Mouse (Mus musculus) kidney, adult 9 months (tissue): ENCODE measurements around the gene Ppp1r12b.
"Not testable (repeated sequence)": the region's sequence is repeated elsewhere in the genome, so short reads cannot be mapped to it uniquely, and the experiment has no call there.

Experiments
- DNase-seq: peaks from one replicate; pipeline ENCODE4 v3.0.0; 2022

The Ppp1r12b gene

GRCm38 (mm10) chr1:134847851-134848250, 107.9 kb downstream of the Ppp1r12b start:
- DNase-seq, result no peak

- DNase-seq, result no peak
Measured at GRCm38 (mm10) chr1:134846295-134846988, 109.3 kb downstream of the Ppp1r12b start.

DNA sequence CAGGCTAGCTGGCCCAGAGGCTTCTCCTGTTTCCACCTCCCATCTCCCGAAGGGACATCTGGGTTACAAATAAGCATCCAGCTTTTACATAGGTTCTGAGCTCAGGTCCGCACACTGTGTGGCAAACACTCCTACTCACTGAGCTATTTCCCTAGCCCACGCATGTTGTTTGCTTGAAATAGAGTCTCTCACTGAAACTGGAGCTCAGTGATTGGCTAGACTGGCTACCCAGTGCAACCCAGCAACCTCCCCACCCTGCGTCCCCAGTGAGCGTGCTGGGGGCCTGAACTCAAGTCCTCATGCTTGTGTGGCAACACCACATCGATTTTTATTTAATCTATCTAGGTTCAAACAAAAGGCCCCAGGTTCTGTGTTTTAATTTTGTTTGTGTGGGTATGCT, 112.4 kb downstream of the Ppp1r12b start:
- DNase-seq, result no peak

DNA sequence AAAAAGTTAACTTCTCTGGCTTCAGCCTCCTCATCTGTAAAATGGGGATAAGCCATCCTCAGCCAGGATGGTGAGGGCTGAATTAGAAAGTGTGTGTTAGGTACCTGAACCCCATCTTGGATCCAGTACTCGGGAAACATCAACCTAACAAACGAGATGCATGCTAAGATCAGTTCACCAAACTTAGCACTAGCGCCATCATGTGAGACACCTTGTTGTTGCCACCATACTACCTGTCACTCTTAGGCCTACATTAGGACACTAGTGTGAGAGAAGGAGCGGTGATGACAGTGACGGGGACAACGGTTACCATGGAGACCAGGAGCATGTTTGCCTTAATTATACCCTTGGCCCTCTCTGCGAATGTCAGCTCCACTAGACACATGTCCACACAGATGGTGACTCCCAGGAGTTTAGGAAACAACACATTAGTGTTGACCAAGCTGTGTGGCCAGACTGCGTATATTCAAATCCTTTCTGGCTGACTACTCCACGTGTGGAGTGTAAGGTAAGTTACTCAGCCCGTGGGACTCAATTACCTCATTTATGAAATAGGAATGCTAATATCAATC, 118.7 kb downstream of the Ppp1r12b start:
- DNase-seq, result no peak

GRCm38 (mm10) chr1:134830881-134831280, 124.9 kb downstream of the Ppp1r12b start:
- DNase-seq, result not testable (repeated sequence)

DNA sequence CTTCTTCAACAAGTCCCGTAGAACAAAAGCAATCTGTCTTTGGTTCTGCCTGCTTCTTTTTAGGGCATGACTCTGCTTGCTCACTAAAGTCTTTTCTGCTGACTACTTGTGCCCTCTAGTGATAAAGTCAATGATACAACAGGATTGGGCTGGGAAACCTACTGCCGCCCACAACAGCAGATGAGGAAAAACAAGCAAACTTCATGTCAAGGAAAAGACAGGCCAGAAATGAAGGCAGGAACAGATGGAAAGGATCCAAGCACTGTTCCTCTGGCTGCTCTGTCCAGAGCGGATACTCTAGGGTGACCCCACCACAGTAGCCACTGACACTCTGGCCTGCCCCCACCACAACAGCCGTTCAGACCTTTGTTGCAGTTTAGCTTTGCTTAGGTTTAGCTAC, 126.1 kb downstream of the Ppp1r12b start:
- DNase-seq, result peak; percentile 50

- no peak for DNase-seq
Measured at GRCm38 (mm10) chr1:134824896-134825295, 130.8 kb downstream of the Ppp1r12b start.

DNA sequence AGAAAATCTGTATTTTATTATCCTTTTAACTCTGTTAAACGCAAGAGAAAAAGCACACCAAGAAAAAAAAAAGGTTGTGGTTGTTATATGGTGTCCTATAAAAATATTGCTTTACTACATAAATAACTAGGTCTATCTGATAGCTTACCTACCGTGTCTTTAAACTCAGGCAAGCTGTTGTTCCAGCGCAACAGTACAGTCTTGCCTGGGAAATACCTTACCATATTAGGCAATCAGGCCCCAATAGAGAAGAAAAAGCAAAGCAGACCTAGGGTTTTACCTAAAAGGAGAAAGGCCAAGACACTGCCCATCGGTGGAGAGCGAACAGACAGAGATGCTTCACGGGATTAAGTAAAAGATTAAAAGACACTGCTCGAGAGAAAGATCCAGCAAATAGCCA, 131.9 kb downstream of the Ppp1r12b start:
- no peak for DNase-seq

- no peak for DNase-seq
Measured at GRCm38 (mm10) chr1:134823323-134823722, 132.4 kb downstream of the Ppp1r12b start.

- no peak for DNase-seq
Measured at GRCm38 (mm10) chr1:134820882-134821281, 134.9 kb downstream of the Ppp1r12b start.

DNA sequence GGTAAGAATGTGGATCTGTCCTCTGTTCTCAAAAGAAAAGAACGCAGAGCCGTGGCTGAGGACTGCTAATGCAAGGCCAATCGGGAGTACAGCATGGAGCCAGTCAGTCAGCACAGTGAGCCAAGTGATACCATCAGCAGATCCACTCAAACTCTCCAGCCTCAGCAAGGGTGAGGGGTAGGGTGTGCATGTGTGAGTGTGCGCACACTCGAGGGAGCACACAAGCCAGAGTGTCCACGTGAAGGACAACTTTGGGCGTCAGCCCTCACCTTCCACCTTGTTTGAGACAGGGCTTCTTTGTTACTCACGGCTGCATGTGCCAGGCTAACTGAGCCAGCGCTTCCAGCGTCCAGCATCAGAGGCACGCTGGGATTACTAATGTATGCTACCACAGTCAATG, 136.5 kb downstream of the Ppp1r12b start:
- DNase-seq, result no peak

- DNase-seq, result no peak
Measured at GRCm38 (mm10) chr1:134818716-134819115, 137.0 kb downstream of the Ppp1r12b start.

GRCm38 (mm10) chr1:134817916-134818595, 137.7 kb downstream of the Ppp1r12b start:
- no peak for DNase-seq

GRCm38 (mm10) chr1:134817120-134817519, 138.6 kb downstream of the Ppp1r12b start:
- no peak for DNase-seq

DNA sequence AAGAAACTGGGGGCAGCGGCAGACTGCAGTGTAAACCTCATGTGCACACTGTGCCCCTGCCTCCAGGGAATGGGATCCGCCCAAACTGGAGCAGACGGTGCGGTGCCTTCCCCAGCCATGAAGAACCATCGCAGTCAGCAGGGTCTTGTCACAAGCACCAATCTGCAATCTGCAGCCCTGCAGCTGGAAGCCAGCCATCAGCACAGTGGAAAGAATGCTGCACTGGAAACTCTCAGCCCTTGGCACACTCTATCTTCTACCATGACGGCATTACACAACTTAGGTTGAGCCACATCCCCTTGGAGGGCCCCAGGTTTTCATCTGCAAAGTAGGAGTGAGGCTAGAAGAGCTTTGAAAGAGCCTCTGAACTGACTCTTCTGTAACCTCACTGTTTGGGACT, 139.1 kb downstream of the Ppp1r12b start:
- peak; percentile 53 for DNase-seq

DNA sequence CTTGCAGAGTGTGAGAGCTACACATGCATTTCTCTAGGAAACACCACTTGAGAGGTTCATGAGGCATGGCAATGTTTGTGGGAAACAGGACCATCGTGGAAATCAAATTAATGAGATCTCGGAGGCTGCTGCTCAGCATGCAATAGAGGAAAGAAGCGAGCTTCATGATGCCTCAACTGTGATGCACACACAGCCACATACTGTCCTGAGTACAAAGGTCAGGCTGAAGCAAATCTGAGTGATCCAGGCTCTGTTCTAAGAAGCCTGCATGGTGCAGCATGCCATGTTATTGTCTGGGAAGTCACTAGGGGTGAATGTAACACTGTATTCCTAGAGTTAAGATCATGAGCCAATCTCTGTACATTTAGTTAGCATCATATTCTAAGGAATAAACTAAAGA, 140.0 kb downstream of the Ppp1r12b start:
- DNase-seq, result no peak

DNA sequence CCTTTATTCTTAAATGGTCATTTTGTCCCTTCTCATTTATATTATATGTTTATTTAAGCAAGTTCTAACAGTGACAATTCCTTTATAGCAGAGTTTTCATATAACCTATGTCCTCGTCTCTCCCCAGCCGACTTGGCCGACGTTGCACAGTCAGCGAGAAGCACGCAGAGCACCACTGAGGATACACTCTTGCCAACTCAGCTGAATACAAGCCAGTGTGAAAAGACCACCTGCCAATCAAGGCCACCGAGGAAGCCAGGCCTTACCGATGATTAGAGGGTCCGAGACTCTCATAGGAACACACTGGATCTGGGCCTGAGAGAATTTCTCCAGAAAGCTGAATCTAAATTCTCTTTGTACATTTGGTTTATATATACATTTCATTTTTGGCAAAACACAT, 150.3 kb downstream of the Ppp1r12b start:
- DNase-seq, result no peak

DNA sequence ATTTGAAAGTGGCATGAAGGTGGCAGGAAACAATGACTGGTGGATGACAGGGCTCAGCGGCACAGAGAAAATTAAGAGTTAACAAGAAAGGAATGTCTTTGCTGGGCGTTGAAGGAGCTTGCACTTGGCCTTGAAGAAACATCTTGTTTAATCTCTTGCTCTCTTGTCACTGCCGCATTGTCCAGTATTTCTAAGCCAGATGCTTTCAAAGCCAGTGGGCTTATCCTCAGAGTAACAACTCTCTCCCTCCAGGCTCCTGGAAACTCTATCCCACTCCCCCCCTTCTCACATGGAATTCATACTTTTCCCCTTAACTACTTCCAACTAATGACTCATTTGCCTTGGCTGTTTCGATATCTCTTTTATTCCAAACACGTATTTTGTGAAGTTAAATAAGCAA, 151.4 kb downstream of the Ppp1r12b start:
- DNase-seq, result no peak

DNA sequence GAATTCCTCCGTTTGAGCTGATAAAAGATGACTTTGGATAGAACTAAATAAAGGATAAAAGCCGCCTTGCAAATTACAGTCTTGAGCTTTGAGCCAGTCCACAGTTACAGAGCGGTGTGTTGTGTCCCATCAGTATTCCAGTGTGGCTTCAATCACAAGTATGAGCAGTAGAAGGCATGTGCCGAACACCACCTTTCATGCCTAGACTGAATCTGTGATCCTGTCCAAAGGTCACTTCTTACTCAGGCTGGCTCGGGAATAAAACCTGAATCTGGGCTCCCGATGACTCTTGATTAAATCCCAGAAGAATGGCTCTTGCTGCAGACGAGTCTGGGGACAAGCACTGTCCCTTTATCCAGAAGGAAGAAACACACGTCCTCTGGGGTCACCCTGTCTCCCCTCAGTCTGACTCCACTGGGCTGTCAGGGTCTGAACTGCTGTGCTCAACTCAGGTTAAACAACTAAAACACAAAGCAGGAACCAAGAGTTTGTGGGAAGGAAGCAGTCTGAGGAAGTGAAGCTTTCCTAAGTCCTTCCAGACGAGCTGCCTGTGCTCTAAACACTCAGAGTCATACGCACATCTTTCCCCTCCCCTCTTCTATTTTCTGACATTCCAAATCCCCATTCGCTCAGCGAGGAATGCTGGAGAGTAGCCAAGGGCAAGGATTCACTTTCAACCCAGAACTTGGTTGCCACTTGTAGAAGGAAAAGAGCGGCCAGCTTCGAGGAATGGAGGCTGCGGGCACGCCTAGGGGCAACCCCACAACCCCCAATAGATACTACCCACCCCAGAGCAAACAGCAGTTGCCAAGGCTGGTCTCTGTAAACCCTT, 152.2 kb downstream of the Ppp1r12b start:
- DNase-seq, result peak; percentile 71

DNA sequence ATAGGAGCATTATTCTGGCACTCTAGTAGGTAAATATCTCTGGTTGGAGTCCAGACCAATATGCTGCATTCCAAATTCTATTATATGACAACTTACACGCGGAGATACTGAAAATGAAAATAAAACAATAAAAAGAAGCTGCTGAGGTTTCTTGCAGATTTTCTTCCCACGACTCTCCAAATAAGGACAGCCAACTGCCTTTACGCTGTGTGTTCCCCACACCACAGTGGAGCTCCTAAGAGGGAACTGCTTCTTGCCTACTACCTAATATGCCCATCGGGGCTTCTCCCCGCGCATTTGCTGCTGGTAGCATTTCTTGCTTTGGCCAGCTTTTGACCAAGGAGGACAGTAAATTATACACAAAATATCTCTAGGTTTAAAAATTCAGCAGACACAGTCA, 154.0 kb downstream of the Ppp1r12b start:
- DNase-seq, result no peak

- no peak for DNase-seq
Measured at GRCm38 (mm10) chr1:134796536-134796935, 159.2 kb downstream of the Ppp1r12b start.

- DNase-seq, result no peak
Measured at GRCm38 (mm10) chr1:134796076-134796475, 159.7 kb downstream of the Ppp1r12b start.

DNA sequence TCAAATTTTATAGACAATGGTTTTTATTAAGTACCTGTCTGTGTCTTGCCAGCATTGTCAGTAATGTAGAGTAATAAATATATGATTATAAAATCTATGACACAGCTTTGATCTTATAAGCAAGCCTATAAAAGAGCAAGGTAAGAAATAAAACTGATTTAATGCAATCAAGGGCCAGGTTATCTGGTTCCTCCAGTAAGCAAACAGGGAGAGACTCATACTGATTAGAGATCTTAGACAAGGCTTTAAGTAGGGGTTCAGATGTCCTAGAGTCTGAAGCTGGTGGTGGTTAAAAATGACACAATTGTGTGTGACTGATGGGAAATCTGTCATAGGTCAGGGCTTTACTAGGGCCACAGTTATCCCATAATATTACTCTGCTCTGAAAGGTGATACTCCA, 164.3 kb downstream of the Ppp1r12b start:
- DNase-seq, result no peak
